Mouse (Mus musculus): ENCODE data around the gene Sav1. TPM values are rescaled to one million over a fixed set of nuclear protein-coding genes. Genes with fewer than 3 reads are reported as not detected.

The Sav1 gene
- total RNA-seq (2015) (93.9 and 96.8 TPM in 2 replicates), total RNA-seq (2017) (35.5 and 42.6 TPM in 2 replicates)

GRCm38 (mm10) chr12:69986786-69987497 is at the start of gene Sav1:
TSS of gene Sav1 (minus strand) at chr12:69987002.
- peak; percentile 65 for ATAC-seq (replicated peaks; ENCODE audit: poor library complexity)

- no peak for ATAC-seq (replicated peaks; ENCODE audit: poor library complexity)
Observed at GRCm38 (mm10) chr12:70026233-70026632, 39.4 kb upstream of the Sav1 start.

- ATAC-seq (replicated peaks; ENCODE audit: poor library complexity), result no peak
Observed at GRCm38 (mm10) chr12:70025431-70025830, 38.6 kb upstream of the Sav1 start.

GRCm38 (mm10) chr12:70023580-70023979 is 36.8 kb upstream of the Sav1 start:
- ATAC-seq (replicated peaks; ENCODE audit: poor library complexity), result no peak

GRCm38 (mm10) chr12:70018153-70018552 is 31.4 kb upstream of the Sav1 start:
- 0 out of 2 replicates have a peak, but pooled peaks have one; percentile 44 for ATAC-seq (replicated peaks; ENCODE audit: poor library complexity)

DNA sequence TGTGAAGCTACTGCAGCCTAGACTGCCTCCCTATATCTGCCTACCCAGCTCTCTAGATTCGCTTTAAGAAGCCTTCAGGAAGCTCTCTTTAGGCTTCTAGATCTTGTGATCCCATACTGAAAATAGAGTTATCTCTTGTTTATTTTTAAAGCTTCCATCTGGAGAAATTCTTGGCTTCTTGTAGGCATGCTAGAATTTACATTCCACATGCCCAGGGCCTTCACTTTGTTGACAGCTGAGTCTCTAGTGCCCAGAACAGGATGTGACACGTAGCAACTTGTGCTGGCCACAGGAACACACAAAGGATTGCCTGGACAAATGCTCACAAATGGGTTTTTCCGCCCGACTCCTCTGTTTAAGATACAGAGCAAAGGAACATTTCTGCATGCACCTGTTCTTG is 29.1 kb upstream of the Sav1 start:
- ATAC-seq (replicated peaks; ENCODE audit: poor library complexity), result no peak

DNA sequence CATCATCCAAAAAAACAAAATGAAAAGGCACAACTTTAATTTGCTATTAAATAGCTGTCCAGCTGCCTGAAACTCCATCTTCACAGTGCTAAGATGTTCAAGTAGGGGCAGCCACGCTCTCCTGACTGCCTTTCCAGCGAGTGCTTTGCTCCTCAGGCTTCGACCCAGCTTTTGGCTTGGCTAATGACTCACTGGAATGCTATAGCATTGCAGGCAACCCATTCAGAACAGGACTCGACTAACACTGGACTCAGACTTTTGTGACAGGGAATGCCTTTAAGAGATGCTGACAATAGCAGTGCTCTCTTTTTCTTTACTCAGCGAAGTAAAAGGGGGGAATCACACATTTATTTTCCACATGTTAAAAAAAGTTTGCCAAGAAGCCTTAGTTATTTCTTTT is 24.9 kb upstream of the Sav1 start:
- no peak for ATAC-seq (replicated peaks; ENCODE audit: poor library complexity)

DNA sequence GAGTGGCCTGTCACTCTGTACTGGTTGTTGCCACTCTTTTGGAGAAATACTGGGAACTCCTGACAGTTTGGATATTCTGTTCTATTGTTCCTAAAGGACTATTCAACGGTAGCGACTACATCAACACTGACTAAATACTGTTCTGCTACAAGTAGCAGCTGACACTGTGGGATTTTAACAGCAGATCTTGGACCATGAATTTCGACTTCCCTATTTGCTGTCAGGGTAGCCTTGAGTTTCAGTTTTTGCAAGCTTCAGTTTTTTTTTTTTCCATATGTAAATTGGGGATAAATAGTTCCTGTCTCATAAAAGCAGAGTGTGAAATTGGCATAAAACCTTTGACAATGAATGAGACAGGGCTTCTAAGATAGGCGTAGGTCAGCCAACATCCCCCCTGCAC is 23.6 kb upstream of the Sav1 start:
- no peak for ATAC-seq (replicated peaks; ENCODE audit: poor library complexity)

- peak; percentile 46 for ATAC-seq (replicated peaks; ENCODE audit: poor library complexity)
Observed at GRCm38 (mm10) chr12:70005103-70005502, 18.3 kb upstream of the Sav1 start.

- ATAC-seq (replicated peaks; ENCODE audit: poor library complexity), result no peak
Observed at GRCm38 (mm10) chr12:69998186-69998983, 11.6 kb upstream of the Sav1 start.

GRCm38 (mm10) chr12:69995382-69995781 is 8.6 kb upstream of the Sav1 start:
- no peak for ATAC-seq (replicated peaks; ENCODE audit: poor library complexity)

- ATAC-seq (replicated peaks; ENCODE audit: poor library complexity), result peak; percentile 41
Observed at GRCm38 (mm10) chr12:69986241-69986762, 500 bp downstream of the Sav1 start.

DNA sequence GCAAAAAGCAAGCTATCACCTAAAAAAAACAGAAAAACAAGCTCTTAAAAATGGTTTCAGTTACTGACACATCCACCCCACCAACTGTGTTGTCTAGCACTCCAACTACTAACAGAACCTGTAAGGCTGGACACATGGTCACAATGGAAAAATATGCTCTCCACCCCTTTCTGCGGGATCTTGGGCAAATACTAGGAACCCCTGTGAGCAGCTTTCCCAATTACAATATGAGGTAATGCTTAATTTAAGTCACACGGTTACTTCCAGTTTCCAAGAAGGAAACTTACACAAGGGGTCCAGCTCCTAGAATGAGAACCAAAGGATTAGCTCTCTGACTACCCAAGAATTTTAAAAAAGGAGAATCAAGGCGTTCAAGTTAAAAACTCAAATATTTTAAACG is 1.3 kb downstream of the Sav1 start:
- peak; percentile 40 for ATAC-seq (replicated peaks; ENCODE audit: poor library complexity)

- peak; percentile 32; the same call in 1 of the 2 replicates for ATAC-seq (replicated peaks; ENCODE audit: poor library complexity)
Observed at GRCm38 (mm10) chr12:69982874-69983273, 3.9 kb downstream of the Sav1 start.

DNA sequence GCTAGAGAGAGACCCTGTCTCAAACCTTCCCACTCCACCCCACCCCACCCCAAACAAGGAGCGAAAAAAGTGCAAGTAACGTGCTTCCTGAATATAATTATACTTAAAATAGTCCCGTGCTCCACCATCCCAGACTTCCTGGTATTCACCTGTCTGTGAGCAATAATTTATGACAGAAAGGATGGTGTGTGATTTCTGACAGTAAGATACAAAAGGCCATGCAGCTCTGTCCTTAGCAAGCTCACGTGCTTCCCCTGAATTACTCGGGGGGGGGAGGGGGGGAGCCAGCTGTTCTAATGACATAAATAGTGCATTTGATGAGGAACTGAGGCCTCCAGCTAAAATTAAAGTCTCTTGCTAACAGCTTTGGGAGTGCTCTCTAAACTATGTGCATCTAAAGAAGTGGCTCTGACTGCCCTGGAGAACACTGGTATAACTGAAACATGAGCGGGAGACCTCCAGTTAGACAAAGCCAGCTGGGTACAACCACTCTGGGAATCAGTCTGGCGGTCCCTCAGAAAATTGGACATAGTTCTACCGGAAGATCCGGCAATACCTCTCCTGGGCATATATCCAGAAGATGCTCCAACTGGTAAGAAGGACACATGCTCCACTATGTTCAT is 9.3 kb downstream of the Sav1 start:
- no peak for ATAC-seq (replicated peaks; ENCODE audit: poor library complexity)

DNA sequence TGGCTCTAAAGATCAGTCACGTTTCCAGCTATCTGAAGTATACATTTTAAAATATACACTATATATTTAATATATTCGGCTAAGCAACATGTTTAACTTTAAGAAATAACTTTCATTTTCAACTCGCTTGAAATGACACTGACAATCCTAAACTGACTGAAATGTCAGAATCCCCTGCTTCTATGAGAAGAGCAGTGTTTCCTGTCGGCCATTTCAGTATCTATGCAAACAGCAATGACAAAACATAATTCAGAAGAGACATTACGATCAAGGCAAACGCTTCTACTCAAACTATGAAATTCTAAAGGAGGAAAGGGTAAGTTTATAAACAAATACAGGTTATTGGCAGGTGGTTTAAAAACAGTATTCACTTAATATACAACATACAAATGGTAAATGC is 10.1 kb downstream of the Sav1 start:
- ATAC-seq (replicated peaks; ENCODE audit: poor library complexity), result no peak

DNA sequence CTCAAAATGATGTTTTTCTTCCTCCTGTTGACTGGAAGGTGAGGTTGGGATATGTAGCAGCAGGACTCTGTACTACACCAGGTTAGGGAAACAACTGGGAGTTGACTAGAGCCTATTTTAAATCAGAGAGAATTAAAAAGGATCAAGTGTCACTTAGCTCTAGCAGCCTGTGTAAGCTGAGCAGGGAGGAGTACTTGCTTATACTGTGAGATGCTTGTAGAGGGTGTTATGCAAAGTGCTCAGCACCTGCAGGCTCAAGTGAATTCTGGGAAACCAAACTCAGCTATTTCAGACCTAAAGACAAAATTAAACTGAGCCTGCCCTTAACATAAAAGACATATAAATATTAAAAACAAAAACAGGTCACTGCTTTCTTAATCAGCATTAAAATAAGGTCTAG is 13.1 kb downstream of the Sav1 start:
- ATAC-seq (replicated peaks; ENCODE audit: poor library complexity), result no peak

GRCm38 (mm10) chr12:69968154-69968553 is 18.6 kb downstream of the Sav1 start:
- peak; percentile 61 for ATAC-seq (replicated peaks; ENCODE audit: poor library complexity)

DNA sequence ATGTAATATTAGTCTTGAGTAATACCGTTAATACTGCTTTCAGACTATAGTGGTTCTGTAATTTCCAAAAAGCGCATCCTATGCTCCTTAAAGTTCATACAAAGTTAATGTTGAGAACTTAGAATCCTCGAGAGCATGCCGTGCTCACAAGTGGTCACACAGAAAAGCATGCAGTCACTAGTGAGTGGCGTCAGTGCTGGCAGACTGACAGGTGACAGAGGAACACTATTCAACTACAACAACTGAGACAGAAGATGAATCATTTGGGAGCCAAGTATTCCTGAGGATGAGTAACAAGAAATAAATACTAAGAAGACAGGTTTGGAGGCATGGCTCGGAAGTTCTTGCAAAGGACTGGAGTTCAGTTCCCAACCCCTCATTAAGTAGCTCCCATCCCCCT is 19.7 kb downstream of the Sav1 start:
- ATAC-seq (replicated peaks; ENCODE audit: poor library complexity), result no peak

GRCm38 (mm10) chr12:69966071-69966470 is 20.7 kb downstream of the Sav1 start:
- 0 out of 2 replicates have a peak, but pooled peaks have one; percentile 25 for ATAC-seq (replicated peaks; ENCODE audit: poor library complexity)

GRCm38 (mm10) chr12:69965644-69966043 is 21.2 kb downstream of the Sav1 start:
- ATAC-seq (replicated peaks; ENCODE audit: poor library complexity), result peak; percentile 49
